Mouse (Mus musculus) ovary, postnatal 10 days (tissue): ENCODE results near the gene 2810459M11Rik.

ENCODE experiments used
- DNase-seq: peaks from one replicate; pipeline ENCODE4 v3.0.0; 2022; ENCODE audit warnings: low spot score

Gene 2810459M11Rik

DNA sequence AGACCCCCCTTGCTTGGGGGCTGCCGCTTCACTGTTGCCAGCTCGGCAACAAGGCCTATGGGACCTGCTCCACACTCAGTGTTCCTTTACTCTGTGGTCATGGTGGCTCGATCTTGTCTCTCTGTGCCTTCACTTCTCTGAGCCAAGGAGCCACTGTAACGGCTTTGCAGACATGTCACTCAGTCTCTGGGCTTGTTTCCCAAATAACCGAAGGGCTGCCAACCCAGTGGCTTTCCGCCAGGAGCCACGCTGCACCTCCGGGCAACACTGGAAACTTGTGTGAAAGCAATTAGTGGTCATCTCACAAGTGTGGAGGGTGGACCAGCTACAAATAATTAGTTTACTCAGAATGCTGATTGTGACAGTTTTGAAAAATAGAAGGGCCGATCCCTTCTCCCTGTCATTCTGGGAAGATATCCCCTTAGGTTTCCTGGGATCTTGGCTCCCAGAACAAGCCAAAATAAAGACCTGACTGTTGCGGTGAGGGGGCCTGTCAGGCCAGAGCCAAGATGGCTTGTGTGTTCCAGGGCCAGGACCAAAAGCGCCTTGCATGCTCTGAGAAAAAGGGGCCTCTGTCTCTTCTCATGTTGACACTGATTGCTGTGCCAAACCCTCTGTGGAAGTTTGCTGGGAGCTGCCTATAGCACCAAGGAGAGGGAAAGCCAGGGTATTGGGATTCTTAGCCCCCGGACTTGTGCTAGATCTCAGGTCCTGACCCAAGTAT, 7.7 kb downstream of the 2810459M11Rik start:
- DNase-seq: no peak

DNA sequence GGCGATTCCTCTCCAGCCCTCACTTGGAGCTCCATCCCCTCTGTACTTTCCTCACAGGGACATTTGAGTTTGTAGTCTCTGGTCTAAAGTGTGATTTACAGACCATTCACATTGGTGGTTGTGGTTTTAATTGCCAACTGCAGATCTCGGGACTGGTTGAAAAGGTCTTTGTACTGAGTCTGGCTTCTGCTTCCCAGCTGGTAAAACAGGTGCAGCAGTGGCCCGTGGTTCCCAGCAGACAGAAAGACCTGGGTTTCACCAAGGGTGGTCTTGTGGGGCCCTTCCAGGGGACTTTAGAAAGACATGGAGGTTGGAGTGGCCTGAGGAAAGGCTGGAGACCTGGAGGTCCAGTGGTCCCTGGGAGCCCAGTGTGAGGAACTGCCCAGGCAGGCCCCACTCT, 9.3 kb downstream of the 2810459M11Rik start:
- DNase-seq: no peak

DNA sequence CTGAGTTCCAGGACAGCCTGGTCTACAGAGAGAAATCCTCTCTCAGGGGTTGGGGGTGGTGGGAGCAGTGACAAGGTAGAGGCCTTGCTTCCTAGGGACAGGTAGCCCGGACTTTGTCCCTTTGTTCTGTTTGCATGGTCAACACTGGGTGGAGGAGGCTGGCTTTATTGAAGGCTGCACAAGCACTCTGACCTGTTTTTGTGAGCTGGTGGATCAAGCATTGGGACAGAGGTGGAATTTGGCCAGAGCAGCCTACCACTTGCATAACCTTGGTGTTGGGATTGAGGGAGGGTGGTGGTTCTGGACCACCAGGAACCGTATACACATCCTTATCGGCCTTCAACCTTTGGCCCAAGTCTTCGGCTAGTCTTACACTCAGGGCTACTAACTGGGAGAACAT, 10.6 kb downstream of the 2810459M11Rik start:
- DNase-seq: no peak

DNA sequence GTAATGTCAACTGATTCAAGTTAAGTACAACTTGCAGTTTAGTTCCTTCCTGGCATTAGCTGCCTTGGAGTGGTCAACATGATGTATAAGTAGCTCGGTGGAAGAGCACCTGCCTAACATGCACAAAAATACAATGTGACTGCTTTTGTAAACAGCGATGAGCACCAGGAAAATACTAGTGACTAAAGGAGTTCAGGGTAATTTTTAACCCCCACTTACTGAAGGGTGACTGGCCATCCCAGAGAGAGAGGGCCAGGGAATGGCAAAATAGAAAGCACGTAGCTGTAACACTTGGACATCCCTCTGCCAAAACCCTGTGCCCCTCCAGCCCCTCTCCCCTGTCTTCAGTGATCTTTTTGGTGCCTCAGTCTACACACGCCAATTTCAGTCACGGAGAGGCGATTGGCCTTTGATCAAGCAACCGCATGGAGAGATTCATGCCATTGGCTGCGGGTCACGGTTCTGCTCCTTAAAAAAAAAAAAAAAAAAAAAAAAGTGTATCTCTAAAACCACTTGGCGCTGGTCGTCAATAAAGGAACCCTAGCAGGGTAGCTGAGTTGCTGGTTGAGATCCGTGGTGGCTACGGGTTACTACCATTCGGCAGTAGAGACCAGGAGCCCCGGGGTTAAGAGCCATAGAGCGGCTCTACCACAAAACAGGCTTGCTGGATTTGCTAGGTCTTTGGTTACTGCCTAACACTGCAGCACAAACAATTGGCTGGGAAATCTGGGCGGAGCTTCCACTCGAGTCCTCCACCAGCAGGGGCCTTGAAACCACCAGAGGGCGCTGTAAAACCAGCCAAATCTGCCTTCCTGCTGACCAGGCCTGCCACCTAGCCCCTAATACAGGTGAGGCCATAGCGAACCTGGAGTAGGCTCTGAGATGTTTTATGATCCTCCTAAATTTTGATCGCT, 13.4 kb downstream of the 2810459M11Rik start:
- peak; percentile 83 for DNase-seq

DNA sequence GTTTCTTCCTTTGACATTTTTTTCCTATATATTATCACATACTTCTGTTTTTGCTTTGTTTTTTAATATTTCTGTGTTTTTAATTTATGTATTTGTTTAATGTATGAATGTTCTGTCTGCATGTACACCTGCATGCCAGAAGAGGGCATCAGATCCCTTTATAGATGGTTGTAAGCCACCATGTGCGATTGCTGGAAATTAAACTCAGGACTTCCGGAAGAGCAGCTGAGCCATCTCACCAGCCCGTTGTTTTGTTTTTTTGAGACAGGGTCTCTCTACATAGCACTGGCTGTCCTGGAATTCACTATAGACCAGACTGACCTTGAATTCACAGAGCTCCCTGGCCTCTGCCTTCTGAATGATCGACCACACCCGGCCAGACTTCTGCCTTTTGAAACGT, 16.9 kb downstream of the 2810459M11Rik start:
- DNase-seq: no peak

DNA sequence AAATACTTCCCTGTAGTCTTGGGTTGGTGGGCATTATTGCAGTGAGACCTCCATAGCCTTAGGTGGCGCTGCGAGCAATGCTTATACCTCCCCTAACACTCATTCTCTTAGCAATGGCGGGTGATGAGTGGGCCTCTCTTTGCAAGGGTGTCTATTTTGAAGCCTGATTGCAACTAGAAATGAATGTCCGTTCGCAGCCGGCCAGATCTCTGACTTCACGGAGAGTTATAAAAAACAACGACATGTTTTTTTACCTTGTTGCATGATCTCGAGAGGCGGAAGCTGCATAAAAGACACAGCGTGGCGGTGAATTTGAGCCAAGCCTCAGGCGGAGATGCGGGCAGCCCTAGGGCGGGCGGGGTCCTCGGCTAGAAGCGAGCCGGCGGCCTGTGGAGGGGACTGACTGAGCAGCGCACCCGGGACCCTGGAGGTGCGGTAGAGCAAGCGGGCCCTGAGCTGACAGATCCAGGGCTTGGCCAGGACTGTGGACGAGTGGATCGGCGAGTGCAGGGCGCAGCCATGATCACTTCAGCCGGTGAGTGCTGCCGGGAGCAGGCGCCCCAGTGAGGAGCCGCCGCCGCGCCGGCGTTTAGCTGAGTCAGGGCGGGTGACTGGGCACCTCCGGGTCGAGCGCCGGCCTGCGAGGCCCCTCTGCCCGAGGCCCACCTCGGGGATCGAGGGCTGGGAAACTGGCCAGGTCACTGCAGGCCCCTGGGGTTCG, 18.8 kb downstream of the 2810459M11Rik start, which contains the start of gene Psmd1:
Psmd1 (plus strand) TSS at position 117 of the 721 bp plus-strand sequence.
- peak; percentile 86 for DNase-seq

GRCm38 (mm10) chr1:86076565-86076964, 30.9 kb downstream of the 2810459M11Rik start:
- DNase-seq: no peak

GRCm38 (mm10) chr1:86094413-86094812, 48.8 kb downstream of the 2810459M11Rik start:
- DNase-seq: no peak

DNA sequence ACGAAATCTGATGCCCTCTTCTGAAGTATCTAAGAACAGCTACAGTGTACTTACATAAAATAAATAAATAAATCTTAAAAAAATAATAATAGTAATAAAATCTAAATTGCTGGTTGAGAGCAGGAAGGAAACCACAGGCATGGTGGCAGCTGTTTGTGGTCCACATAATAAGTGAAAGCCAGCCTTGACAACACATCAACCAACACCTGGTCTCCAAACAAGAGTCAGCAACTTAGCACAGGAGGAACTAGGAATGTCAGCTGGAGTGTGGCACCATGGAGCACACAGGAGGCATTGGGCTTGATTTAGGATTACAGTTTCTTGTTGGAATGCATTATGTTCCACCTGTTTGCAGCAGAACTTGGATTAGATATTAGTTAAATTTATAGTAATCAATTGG, 59.4 kb downstream of the 2810459M11Rik start:
- DNase-seq: no peak
